Mouse (Mus musculus) c-Kit-negative CD71-positive TER-119-positive erythroid progenitor cells, embryonic 14.5 days (primary cell): ENCODE results near the gene Zfp961.
"Not testable (repeated sequence)": the region's sequence is repeated elsewhere in the genome, so short reads cannot be mapped to it uniquely, and the experiment has no call there.

Experiments
- DNase-seq: peaks from one replicate; pipeline ENCODE4 v3.0.0-alpha.2; 2013; ENCODE audit warnings: low read depth, low spot score

The Zfp961 gene

GRCm38 (mm10) chr8:71950482-71951221, at the start of gene Zfp961:
TSS of gene Zfp961 (plus strand) at chr8:71951038.
- DNase-seq: peak; percentile 100

- DNase-seq: not testable (repeated sequence)
Observed at GRCm38 (mm10) chr8:71903084-71903483, 47.8 kb upstream of the Zfp961 start.

GRCm38 (mm10) chr8:71906809-71907208, 44.0 kb upstream of the Zfp961 start:
- no peak for DNase-seq

- DNase-seq: no peak
Observed at GRCm38 (mm10) chr8:71907798-71908257, 43.0 kb upstream of the Zfp961 start.

- DNase-seq: peak; percentile 59
Observed at GRCm38 (mm10) chr8:71908309-71909261, 42.3 kb upstream of the Zfp961 start, which contains the start of the genes Zfp882 and Zfp617. TSS of gene Zfp882 (plus strand) at chr8:71908608. TSS of gene Zfp617 (plus strand) at chr8:71908635.

GRCm38 (mm10) chr8:71912286-71912685, 38.6 kb upstream of the Zfp961 start:
- no peak for DNase-seq

GRCm38 (mm10) chr8:71922567-71923401, 28.1 kb upstream of the Zfp961 start:
- peak; percentile 87 for DNase-seq

GRCm38 (mm10) chr8:71925791-71926190, 25.0 kb upstream of the Zfp961 start:
- no peak for DNase-seq

GRCm38 (mm10) chr8:71926551-71926950, 24.3 kb upstream of the Zfp961 start:
- no peak for DNase-seq

- no peak for DNase-seq
Observed at GRCm38 (mm10) chr8:71927779-71928178, 23.1 kb upstream of the Zfp961 start.

GRCm38 (mm10) chr8:71938037-71938436, 12.8 kb upstream of the Zfp961 start:
- DNase-seq: not testable (repeated sequence)

- DNase-seq: no peak
Observed at GRCm38 (mm10) chr8:71940293-71941208, 10.3 kb upstream of the Zfp961 start.

GRCm38 (mm10) chr8:71941776-71942175, 9.1 kb upstream of the Zfp961 start:
- no peak for DNase-seq

GRCm38 (mm10) chr8:71948624-71949023, 2.2 kb upstream of the Zfp961 start:
- no peak for DNase-seq

GRCm38 (mm10) chr8:71951436-71952161, 761 bp downstream of the Zfp961 start:
- DNase-seq: no peak

GRCm38 (mm10) chr8:71952489-71952888, 1.7 kb downstream of the Zfp961 start:
- DNase-seq: no peak

- DNase-seq: not testable (repeated sequence)
Observed at GRCm38 (mm10) chr8:71952961-71953700, 2.3 kb downstream of the Zfp961 start.

GRCm38 (mm10) chr8:71954666-71955065, 3.8 kb downstream of the Zfp961 start:
- no peak for DNase-seq

- no peak for DNase-seq
Observed at GRCm38 (mm10) chr8:71960483-71960882, 9.6 kb downstream of the Zfp961 start.
